Mouse (Mus musculus): ENCODE measurements around the gene Zfp109.

The Zfp109 gene

DNA sequence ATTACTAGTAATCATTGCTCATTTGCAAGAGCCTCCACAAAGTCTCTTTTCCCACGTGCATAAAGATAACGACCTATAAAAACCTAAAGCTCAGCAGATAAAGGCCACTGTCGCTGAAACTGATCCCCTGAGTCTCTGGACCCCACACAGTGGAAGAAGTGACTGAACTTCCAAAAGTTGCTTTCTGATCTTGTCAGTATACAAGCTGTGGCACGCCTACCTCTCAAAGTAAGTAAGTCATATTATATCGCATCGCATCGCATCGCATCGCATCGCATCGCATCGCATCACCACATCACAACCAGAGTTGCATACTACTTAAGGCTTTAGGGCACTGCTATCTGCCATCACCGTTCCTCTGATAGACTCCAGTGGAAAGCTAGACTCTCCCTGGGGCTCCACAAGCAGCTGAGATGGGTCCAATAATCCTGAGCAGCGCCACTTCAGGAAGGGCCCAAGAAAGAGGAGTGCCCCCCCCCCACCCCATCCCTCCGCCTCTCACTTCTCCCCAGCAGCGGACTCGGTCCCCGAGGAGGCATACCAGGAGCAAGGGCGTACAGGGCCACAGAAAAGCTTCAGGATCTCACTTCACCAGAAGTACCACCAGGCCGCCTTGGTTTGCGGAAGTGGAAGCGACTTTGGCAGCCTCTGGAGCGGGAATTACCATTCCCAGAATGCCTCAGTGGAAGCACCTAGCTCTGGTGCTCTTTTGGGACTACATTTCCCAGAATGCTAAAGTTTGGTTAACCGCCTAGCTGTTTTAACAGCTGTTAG, 29.7 kb downstream of the Zfp109 start:
- DNase-seq (ENCODE audit: low read depth) = peak; percentile 90

GRCm38 (mm10) chr7:24196961-24197360, 40.4 kb downstream of the Zfp109 start:
- no peak for DNase-seq (ENCODE audit: low read depth)

- no peak for DNase-seq (ENCODE audit: low read depth)
Measured at GRCm38 (mm10) chr7:24193157-24193556, 44.2 kb downstream of the Zfp109 start.

DNA sequence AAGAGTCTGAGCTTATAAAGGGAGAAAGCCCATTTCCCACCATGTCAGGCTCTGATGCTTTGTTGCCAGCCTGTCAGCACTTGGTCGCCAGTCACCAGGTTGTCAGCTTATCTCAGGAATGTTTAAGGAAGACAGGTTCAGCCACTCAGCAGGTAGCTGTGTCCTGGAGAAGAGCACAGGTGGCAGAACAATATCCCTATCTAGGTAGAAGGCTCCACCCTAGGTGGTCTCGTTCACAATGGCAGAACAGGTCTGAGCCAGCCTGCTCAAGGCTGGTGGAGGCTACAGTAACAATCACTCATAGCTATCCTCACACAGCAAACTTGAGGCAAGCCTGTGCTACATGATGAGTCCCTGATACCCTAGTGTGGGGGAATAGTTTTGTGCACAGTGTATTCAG, 46.0 kb downstream of the Zfp109 start:
- DNase-seq (ENCODE audit: low read depth) = no peak

DNA sequence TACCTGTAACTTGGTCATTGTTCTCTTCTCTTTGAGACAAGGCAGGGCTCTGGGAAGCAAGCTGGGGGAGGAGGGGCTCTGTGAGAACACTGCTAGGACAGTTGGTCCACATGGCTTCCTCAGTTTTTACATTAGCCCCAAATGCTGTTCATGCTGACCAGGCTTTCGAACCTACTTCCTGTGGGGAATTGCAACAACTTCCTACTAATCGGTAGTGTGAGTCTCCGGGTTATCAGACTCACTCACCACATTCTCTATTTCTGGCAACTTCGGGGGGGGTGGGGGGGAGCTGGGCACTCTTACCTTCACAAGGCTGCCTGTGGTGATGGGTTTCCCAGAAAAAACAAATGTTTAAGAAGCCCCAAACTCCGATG, 47.8 kb downstream of the Zfp109 start:
- no peak for DNase-seq (ENCODE audit: low read depth)

GRCm38 (mm10) chr7:24188901-24189570, 48.3 kb downstream of the Zfp109 start:
- DNase-seq (ENCODE audit: low read depth) = no peak

- no peak for DNase-seq (ENCODE audit: low read depth)
Measured at GRCm38 (mm10) chr7:24187611-24188010, 49.7 kb downstream of the Zfp109 start.
